Mouse (Mus musculus): Measurements from ENCODE around the gene Tmem248.

Tmem248 gene

DNA sequence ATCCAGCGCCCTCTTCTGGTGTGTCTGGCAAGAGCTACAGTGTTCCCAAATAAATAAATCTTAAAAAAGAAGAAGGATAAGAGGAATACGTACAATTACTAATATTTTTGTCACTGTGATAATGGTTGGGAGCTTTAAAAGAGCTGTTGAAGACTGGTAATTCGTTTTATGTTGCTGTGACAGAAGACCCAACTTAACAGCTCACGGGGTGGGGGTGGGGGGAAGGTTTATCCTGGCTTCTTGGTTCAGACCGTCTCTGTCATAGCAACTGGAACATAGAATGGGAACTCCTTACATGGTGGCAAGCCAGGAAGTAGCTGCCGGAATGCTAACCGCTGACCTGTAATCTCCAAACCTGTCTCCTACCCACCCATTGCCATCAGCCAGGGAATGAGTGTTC, at the start of gene Tmem248:
Gene Tmem248 (plus strand): TSS at position 301 of the 400 bp plus-strand sequence.
- no peak for DNase-seq (ENCODE audit: low spot score in 2 of 2)

DNA sequence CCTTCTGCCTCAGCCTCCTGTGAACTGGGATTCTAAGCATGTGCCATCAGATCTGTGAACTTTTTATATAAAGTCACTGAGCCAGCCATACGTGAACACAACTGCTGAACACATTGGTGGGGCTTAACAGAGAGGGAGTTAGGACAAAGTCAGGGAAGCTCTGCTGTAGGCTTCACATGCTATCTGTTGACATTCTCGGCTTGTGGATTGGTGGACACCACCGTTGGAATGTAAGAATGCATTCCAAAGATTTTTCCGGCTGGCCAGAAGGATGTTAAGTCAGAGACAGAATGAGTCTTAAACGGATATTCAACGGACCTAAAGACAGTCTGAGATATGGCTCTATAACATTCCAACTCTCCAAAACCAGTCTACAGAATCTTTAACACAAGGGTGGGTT, 47.8 kb upstream of the Tmem248 start:
- no peak for DNase-seq (ENCODE audit: low spot score in 2 of 2)

DNA sequence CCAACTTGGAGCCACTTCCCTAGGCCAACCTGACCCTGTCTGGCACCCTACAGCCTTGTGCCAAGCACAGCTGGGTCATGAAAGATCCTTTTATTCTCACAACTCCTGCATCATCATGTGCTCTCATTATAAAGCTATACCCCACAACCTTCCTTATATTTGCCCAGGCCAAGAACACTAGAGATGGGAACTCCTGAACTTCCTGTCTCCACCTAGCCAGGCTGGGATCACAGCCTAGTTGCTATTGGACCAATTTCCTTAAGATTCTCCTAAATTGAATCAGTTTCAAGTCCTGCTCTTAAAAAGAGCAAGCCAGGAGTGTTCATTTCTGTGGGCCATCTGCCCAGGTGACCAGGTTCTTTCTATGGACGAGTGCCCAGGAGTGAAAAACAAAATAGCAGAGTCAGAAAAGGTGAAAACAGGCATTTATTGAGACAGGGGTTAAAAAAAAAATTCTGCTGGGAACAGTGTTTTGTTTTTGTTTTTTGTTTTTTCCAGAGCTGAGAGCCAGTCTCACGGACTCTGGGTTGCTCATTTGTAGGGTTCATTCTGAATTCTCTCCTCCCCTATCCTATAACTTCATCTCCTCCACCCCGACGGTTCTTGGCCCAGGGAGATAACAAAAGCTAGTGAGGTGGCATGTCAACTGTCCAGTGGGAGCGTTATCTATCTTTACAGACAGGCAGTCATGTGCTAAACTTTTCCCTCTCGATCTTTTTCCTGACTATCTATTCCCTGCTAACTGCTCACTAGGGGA, 46.0 kb upstream of the Tmem248 start:
- no peak for DNase-seq (ENCODE audit: low spot score in 2 of 2)

DNA sequence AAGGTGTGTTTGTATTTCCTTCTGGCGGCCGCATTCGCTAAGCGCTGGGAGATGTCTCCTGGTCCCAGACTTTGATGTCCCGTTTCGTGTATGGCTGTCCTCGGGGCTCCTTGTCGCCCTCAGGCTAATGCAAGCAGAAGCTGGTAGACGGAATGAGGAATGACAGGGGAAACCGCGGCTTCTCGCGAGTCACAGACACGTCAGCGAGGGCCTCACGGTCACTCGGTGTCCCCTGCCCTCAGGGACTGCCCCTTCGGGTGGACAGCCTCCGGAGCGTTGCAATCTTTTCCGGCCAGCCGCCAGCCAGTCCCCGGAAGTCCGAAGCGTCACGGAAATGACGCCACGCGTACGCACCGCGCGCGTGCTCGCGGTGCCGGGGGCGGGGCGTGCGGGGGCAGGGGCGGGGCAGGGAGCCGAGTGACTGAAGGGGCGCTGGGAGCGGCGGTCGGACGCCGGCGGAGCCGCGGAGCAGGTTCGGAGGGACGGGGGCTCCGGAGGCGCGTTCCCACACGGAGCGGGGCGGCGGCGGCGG, 45.4 kb upstream of the Tmem248 start, which contains the start of gene Rabgef1:
Gene Rabgef1 (plus strand): TSS at position 376 of the 532 bp plus-strand sequence.
- peak; percentile 87 to 91 for DNase-seq (ENCODE audit: low spot score in 2 of 2)

DNA sequence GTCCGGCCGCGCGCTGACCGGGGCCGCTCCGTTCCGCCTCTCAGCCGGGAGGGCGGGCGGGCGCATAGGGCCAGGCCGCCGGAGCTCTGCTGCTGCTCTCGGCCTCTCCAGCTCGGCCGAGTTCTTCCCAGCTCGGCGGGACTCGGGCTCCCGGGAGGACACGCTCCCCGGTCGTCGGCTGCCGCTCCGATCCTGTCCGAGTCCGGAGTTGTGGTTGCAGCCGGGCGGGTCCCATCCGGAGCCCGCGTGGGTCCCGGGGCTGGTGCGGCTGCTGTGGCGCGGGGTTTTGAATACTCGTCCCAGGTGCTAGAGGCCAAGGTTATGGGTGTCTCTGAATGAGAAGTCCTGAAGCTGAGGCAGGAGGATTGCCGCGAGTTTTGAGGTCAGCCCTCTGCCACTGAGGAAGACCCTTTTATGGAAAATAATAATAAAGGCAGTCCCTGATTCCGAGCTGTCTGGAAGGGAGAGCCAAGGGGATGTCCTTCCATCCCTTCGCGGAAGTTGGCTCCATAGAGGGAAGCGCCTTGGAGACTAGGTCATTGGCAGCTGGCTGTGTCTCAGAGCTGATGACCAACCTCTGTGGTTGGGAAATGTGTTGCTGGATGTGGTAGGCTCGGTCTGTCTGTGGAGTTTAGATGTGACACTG, 44.8 kb upstream of the Tmem248 start:
- DNase-seq (ENCODE audit: low spot score in 2 of 2): peak in 1 of 2 experiments; percentile 32

DNA sequence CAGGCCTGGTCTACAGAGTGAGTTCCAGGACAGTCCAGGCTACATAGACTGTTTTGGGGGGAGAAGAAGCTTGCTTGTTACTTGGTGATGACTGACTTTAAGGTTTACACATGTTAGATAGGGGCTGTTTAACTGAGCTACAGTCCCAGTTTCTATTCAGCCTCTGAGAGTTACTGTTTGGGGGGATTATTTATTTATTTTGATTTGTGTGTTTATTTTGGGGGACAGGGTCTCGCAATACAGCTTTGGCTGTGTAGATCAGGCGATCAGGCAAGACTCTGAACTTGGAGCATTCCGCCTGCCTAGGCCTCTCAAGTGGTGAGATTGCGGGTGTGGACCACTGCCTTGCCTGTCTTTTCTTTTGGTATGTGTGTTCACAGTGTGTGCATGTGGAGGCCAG, 43.9 kb upstream of the Tmem248 start:
- DNase-seq (ENCODE audit: low spot score in 2 of 2): no peak

DNA sequence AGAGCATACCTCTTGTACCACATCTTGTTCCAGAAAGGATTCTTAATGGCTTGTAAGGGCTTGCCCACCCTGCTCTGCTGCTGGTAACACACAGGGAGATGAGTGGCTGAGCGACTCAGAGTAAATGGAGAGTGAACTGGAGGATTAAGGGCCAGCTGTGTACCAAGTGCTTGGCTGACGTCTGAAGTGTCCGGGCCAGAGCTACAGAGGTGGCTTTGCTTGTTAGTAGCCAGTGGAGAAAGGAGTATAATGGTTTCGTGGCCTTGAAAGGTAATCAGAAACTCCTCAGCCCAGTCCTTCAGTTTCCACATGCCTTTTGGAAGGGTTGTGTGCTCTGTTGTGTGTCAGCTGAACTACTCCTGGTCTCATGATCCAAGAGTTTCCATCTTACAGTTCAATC, 39.0 kb upstream of the Tmem248 start:
- DNase-seq (ENCODE audit: low spot score in 2 of 2): no peak

DNA sequence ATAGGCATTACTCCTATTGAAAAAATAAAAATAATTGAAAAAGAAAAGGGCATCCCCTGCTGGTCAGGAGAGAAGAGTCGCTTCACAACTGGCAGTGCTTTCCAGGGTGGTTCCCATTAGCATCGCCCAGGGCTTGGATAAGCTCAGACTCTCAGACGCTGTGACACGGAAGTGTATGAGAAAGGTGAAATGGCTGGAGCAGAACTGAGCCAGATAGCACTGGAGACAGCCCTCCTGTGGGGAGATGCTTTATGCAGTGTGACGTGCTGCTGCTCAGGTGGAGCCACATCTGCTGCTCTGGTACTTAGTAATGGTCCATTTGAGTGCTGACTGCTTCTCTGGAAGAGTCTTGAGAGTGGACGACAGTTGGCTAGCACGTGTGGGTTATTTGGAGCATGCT, 36.5 kb upstream of the Tmem248 start:
- DNase-seq (ENCODE audit: low spot score in 2 of 2): no peak

DNA sequence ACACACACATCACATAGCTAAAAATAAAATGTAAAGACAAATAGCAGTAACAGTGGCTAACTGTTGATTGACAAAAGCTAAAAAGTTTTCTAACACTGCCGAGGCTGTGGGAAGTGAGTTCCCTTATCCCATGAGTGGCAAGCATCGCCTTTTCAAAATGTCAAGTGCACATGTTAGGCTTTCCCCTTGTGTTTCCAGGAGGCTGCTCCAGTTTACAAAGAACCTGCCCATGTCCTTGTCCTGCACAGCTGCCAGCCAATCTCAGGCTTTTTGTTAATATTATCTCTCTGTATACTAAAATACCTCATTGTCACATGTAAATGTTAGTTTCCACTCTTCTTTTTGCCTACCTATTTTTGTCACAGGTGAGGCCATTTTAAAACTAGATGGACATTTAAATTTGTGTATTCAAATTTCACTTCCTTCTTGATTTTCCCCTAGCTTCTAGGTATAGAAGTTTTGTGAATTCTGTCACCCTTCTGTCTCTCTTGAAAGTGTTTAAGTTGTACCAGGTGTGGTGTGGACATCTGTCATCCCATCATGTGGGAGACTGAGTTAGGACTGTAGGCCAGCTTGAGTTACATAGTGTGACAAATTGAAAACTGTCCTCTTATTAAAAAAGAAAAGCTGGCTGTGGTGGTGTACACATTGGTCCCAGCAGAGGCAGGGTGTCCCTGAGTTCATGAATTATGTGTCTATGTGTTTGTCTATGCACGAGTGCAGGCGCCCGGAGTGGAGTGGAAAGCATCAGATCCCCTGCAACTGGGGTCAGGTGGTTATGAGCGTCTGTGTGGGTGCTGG, 34.9 kb upstream of the Tmem248 start:
- no peak for DNase-seq (ENCODE audit: low spot score in 2 of 2)

DNA sequence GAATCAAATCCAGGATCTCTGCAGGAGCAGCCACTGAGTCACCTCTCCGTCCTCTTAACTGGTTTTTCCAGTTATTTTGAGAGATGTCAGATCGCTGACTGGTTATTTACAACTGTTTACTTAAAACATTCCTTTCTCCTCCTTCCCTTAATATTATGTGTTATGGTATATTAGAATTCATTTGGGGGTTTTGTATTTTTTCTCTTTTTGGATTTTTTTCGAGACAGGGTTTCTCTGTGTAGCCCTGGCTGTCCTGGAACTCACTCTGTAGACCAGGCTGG, 34.4 kb upstream of the Tmem248 start:
- DNase-seq (ENCODE audit: low spot score in 2 of 2): no peak

DNA sequence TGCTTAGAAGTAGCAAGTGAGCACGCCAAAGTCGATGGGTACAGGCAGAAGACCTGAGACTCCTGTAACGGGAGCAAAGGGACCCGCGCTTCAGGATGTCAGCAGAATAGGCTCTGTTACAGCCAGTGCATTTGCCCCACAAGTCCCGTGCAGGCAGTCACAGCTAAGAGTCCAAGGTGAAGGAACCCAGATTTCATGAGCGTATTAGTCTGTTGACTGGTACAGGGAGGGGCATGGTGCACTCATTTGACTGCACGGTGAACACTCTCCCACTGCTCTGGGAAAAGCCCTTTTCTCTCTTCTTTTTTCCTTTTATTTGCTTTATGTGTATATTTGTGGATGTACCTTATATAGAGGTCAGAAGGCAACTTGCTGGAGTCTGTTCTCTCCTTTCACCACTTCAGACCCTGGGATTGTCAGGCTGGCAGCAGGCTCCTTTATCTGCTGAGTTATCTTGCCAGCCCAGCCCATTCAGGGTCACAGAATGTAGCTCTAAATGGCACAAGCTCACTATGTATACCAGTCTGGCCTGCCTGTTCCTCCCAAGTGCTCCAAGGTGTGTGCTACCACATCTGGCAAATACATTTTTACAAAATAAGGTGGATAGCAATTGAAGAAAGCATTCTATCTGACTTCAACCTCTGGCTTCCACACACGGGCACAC, 32.6 kb upstream of the Tmem248 start:
- DNase-seq (ENCODE audit: low spot score in 2 of 2): no peak

DNA sequence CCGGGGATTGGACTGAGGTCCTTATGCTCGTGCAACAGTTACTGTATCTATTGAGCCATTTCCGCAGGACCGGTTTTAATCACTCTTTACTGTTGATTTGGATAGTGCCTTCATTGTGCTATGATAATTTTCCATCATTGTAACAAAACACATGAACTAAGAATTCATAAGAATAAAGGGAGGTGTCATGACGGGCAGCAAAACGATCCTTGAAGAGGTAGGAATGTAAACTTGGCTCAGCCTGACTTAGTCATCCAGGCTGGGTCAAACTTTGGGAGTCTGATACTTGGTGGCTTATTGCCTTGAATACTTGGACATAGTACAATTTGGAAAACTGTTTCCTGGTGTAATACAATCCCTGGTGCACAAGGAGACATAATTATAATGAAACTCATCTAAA, 31.6 kb upstream of the Tmem248 start:
- DNase-seq (ENCODE audit: low spot score in 2 of 2): no peak

DNA sequence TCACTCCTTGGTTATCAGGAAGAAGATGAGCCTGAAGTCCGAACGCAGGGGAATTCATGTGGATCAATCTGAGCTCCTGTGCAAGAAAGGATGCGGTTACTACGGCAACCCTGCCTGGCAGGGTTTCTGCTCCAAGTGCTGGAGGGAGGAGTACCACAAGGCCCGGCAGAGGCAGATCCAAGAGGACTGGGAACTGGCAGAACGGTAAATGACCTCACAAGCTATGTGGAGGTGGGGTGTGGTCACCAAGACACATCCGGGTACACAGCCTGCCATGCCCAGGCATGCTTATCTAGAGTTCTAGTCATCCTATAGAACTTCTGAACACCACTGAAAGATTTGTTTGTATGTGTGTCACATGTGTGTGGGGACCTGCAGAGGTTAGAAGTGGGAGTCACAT, 29.5 kb upstream of the Tmem248 start:
- peak in 1 of 2 experiments; percentile 20 for DNase-seq (ENCODE audit: low spot score in 2 of 2)

DNA sequence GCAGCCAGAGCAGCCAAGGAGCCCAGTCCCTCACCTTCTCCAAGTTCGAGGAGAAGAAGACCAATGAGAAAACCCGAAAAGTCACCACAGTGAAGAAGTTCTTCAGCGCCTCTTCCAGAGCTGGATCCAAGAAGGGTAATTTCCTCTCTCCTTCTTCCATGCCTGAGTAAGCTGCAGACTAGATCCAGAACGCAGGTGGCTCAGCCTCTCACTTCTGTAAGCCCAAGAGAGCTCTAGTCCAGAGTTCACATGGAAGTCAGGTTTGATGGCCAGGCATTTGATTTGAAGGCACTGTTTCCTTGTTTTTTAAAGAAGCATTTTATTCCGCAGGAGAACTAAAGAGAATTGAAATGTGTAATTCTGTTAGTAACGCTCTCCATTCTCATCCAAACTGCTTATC, 26.0 kb upstream of the Tmem248 start:
- no peak for DNase-seq (ENCODE audit: low spot score in 2 of 2)

DNA sequence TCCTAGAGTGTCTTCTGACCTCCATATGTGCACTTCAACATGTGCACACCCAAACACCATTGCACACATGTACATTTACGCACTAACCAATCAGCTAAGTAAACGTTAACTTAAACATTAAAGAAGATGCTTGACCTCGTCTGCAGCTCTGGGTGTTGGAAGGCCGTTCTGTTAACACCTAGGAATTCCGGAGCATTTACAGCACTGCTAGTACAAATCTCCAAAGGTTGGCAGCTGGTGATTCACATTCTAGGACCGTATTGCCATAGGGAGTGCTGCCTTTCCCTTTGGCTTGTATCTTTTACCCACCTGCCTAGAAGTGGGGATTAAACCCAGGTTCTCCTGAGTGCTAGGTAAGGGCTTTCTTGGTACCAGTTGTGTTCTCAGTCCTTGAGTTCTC, 25.0 kb upstream of the Tmem248 start:
- DNase-seq (ENCODE audit: low spot score in 2 of 2): no peak

DNA sequence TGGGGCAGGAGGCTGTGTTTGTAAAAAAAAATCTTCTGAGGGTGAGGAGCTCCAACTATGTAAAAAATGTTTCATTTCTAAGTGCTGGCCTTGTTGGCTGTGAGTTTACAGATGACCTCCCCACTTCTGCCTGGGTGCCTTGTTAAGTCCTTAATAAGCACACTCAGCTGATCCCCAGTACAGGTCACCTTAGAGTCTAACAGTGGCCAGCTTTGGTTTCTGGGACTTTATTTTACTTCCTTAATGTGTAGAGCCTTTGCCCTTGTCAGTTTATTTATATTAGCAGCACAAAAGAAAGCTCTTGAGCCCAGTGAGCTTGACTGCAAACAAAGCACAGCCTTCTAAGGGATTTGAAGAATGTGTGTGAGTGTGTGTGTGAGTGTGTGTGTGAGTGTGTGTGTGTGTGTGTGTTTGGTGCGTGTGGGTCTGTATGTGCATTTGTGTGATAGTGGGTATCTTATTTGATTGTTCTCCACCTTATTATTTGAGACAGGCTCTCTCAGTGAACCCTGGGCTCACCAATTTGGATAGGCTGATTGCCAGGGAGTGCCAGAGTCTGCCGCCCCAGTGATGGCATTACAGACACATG, 24.4 kb upstream of the Tmem248 start:
- DNase-seq (ENCODE audit: low spot score in 2 of 2): no peak

DNA sequence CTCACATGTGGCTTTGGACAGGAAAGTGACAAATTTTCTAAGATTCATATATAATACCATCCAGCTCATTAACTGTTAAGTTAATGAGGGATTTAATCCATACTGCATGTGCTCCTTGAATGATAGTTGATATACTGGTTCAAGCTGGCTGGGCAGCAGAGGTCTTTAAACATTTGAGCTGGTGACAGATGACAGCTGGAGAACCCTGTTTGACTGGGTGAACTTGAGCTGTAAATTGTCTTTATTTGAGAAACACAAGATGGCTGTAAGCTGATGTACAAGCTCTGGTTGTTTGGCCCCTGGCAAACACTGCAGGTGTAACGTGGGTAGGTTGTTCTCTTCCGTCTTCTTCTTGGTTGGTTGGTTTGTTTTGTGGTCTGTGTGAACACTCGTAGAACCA, 23.1 kb upstream of the Tmem248 start:
- no peak for DNase-seq (ENCODE audit: low spot score in 2 of 2)

DNA sequence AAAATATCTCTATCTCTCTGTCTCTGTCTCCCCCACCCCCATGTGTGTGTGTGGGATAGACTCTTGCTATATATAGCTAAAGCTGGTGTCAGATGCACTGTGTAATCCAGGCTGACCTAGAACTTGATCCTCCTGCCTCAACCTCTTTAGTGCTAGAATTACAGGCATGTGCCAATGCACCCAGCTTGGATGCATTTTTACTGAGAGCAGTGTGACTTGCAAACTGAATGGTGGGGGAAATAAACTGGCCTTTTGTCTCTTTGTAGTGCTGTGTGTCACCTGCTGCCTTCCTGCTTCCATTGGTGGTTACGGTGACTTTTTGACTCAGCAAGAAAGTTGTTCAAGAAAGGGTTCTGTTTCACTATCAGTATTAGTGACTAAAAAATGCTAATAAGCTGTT, 20.6 kb upstream of the Tmem248 start:
- no peak for DNase-seq (ENCODE audit: low spot score in 2 of 2)

DNA sequence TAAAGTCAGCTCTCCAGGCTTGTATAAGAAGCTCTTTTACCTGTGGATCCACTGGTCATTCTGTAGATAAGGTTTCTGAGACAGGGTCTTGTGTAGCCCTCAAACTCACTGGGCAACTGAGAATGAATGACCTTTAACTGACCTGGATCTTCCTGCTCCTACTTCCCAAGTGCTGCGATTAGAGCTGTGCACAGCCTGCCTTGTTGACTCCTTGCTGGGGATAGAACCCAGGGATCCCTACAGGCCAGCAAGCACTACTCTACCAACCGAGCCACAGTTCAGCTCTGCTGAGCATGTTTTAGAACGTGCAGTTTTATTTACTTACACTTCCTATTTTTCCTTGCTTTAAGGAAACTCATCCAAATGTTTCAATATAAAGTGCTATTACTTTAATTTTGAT, 19.4 kb upstream of the Tmem248 start:
- no peak for DNase-seq (ENCODE audit: low spot score in 2 of 2)

DNA sequence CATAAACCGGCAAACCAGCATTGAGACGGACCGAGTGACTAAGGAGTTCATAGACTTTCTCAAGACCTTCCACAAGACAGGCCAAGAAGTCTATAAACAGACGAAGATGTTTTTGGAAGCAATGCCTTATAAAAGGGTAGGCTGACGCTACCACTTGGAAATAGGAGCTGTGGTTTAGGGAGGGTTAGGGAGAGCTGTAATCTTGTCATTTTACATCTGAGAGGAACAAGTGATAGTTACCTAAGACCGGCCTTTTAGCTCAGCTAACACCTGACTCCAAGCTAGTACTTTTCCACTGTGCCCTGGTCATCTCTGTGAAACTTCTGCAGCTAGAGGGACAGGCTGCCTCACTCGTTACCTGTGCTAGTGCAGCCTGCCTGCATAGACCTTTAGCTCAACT, 18.9 kb upstream of the Tmem248 start:
- no peak for DNase-seq (ENCODE audit: low spot score in 2 of 2)

DNA sequence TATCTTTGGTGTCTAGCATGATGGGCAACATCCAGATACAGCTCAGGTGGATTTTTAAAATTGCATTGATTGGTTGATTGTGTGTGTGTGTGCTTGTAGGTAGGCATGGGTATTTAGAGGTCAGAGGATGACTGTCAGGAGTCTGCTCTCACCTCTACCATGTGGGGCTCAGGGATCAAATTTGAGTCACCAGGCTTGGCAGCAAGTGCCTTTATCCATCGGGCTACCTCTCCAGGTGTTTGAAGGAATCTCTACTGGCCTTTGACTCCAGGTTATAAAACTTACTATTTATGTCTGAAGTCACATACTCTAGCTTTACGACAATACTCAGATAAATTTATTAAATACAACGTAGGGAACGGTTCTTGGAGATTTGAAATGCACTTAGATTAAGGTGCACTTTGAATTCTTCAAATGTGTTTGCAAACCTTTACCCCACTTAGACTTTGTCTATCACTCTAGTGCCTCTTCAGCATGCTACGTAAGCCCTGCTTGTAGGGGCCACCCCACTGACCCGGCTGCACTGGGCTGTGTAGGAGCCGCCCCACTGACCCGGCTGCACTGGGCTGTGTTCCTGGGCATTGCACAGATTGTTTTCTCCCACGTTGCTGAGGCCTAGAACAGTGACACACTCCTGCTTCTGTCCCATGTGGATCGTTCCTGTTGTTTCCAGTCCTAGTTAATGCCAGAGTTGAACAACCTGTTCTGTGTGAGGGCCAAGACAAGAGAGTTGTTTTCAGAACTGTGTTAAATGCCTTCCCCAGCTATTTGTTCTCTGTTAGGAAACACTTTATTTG, 16.4 kb upstream of the Tmem248 start:
- no peak for DNase-seq (ENCODE audit: low spot score in 2 of 2)
